Mouse (Mus musculus) liver, adult 10 weeks (tissue): Measurements from ENCODE around the gene Rexo4. TPM values are rescaled to one million over a fixed set of nuclear protein-coding genes. Genes with fewer than 3 reads are reported as not detected.

Experiments
- polyA plus RNA-seq: library from polyadenylated mRNA; stranded (reverse); fragments of 350-450 nt; fragmentation: Illumina TruSeq; extraction: RNeasy Lipid Tissue Mini Kit (QIAGEN cat#74804); gene quantifications from one replicate; pipeline ENCODE4 v1.2.3, GENCODE M21; 2014; ENCODE audit warnings: low read depth, low replicate concordance

Rexo4 gene
- 21.3 TPM for polyA plus RNA-seq

GRCm38 (mm10) chr2:26963923-26964723 lies at the start of gene Rexo4:
Gene Rexo4 (minus strand): TSS chr2:26964386.

GRCm38 (mm10) chr2:27009714-27010244 lies 45.6 kb upstream of the Rexo4 start, which contains the start of gene Cacfd1:
Gene Cacfd1 (plus strand): TSS chr2:27009926.

GRCm38 (mm10) chr2:26973116-26973515 lies 8.9 kb upstream of the Rexo4 start, which contains the start of gene Adamts13:
Gene Adamts13 (plus strand): TSS chr2:26973416.

GRCm38 (mm10) chr2:26933304-26934055 lies 30.7 kb downstream of the Rexo4 start, which contains the start of the genes Surf4 and Stkld1:
Gene Surf4 (minus strand): TSS chr2:26933928.
Gene Stkld1 (plus strand): TSS chr2:26934047.

GRCm38 (mm10) chr2:26915927-26916728 lies 48.1 kb downstream of the Rexo4 start, which contains the start of the genes Surf2 and Surf1:
Gene Surf2 (plus strand): TSS chr2:26916367.
Gene Surf1 (minus strand): TSS chr2:26916530.

GRCm38 (mm10) chr2:26910124-26910993 lies 53.8 kb downstream of the Rexo4 start, which contains the start of the genes Med22 and Rpl7a:
Gene Med22 (minus strand): TSS chr2:26910677.
Gene Rpl7a (plus strand): TSS chr2:26910764.

Other genes starting within 250 kb of the Rexo4 start
- not detected for gene Abo, start 99.4 kb downstream of the Rexo4 start, polyA plus RNA-seq
- gene Surf6, start 61.5 kb downstream of the Rexo4 start, polyA plus RNA-seq, result 4.9 TPM
- gene Med22, start 53.7 kb downstream of the Rexo4 start, polyA plus RNA-seq, result 5.5 TPM
- gene Rpl7a, start 53.6 kb downstream of the Rexo4 start, polyA plus RNA-seq, result 61.9 TPM
- gene Surf2, start 48.0 kb downstream of the Rexo4 start, polyA plus RNA-seq, result 8.2 TPM
- gene Surf1, start 47.9 kb downstream of the Rexo4 start, polyA plus RNA-seq, result 36.3 TPM
- 78.7 TPM for gene Surf4, start 30.5 kb downstream of the Rexo4 start, polyA plus RNA-seq
- not detected for gene Stkld1, start 30.3 kb downstream of the Rexo4 start, polyA plus RNA-seq
- gene Adamts13, start 9.0 kb upstream of the Rexo4 start, polyA plus RNA-seq, result 0.37 TPM
- gene Cacfd1, start 45.5 kb upstream of the Rexo4 start, polyA plus RNA-seq, result 10.9 TPM
- gene Slc2a6, start 63.6 kb upstream of the Rexo4 start, polyA plus RNA-seq, result not detected
- gene Mymk, start 107.8 kb upstream of the Rexo4 start, polyA plus RNA-seq, result not detected
- 0.19 TPM for gene Adamtsl2, start 115.0 kb upstream of the Rexo4 start, polyA plus RNA-seq
- not detected for gene Fam163b, start 178.1 kb upstream of the Rexo4 start, polyA plus RNA-seq
- gene Dbh, start 200.8 kb upstream of the Rexo4 start, polyA plus RNA-seq, result not detected